Mouse (Mus musculus) brain, embryonic 14.5 days (tissue): Measurements from ENCODE around the gene Klf2.

Experiments
- CTCF ChIP-seq: fragments of 200-500 bp; IDR thresholded peaks from 2 replicates; pipeline ENCODE4 v1.5.1; 2012; ENCODE audit warnings: inconsistent platforms, mild to moderate bottlenecking, moderate library complexity, borderline replicate concordance; ENCODE audit not compliant: insufficient read depth, insufficient read length; ENCODE audit errors: extremely low read depth
- POLR2A ChIP-seq: fragments of 200-500 bp; IDR thresholded peaks from 2 replicates; pipeline ENCODE4 v1.6.1; 2012; ENCODE audit warnings: mild to moderate bottlenecking, inconsistent platforms, borderline replicate concordance; ENCODE audit not compliant: poor library complexity, insufficient read depth, insufficient read length, severe bottlenecking; ENCODE audit errors: extremely low read depth

- TF ChIP-seq CTCF (no peak), POLR2A (no peak)
Observed at GRCm38 (mm10) chr8:72348956-72349355, 30.1 kb downstream of the Klf2 start.
